Mouse (Mus musculus) limb, embryonic 13.5 days (tissue): ENCODE data around the gene Vmn2r39. TPM values are rescaled to one million over a fixed set of nuclear protein-coding genes. Genes with fewer than 3 reads are reported as not detected.
"Not testable (repeated sequence)": the region's sequence is repeated elsewhere in the genome, so short reads cannot be mapped to it uniquely, and the experiment has no call there.

Source experiments
- ATAC-seq: fragments of 200-750 bp; cut with Nextera tagmentation; 2 replicates; pipeline ENCODE4 v1.8.0; 2017; ENCODE audit warnings: low read depth, moderate number of reproducible peaks, moderate TSS enrichment; ENCODE audit not compliant: low FRiP score
- H3K27ac ChIP-seq: fragments of 300-500 bp; sonication (generic); 2 replicates; pipeline ENCODE4 v1.5.1; 2015; ENCODE audit warnings: inconsistent platforms, mild to moderate bottlenecking, moderate library complexity
- H3K27me3 ChIP-seq: fragments of 300-500 bp; sonication (generic); 2 replicates; pipeline ENCODE4 v1.6.1; 2015; ENCODE audit warnings: mild to moderate bottlenecking, inconsistent platforms
- H3K36me3 ChIP-seq: fragments of 300-500 bp; sonication (generic); 2 replicates; pipeline ENCODE4 v1.6.1; 2015; ENCODE audit warnings: inconsistent platforms, mild to moderate bottlenecking, moderate library complexity
- H3K4me1 ChIP-seq: fragments of 300-500 bp; sonication (generic); 2 replicates; pipeline ENCODE4 v1.6.1; 2015; ENCODE audit warnings: inconsistent platforms
- H3K4me2 ChIP-seq: fragments of 300-500 bp; sonication (generic); replicated peaks from 2 replicates; pipeline ENCODE4 v1.6.1; 2015; ENCODE audit warnings: inconsistent platforms, mild to moderate bottlenecking, moderate library complexity
- H3K4me3 ChIP-seq: fragments of 300-500 bp; sonication (generic); 2 replicates; pipeline ENCODE4 v1.5.1; 2015; ENCODE audit warnings: moderate library complexity, mild to moderate bottlenecking, inconsistent platforms
- H3K9ac ChIP-seq: fragments of 300-500 bp; sonication (generic); 2 replicates; pipeline ENCODE4 v1.6.1; 2015; ENCODE audit warnings: mild to moderate bottlenecking, inconsistent platforms
- H3K9me3 ChIP-seq: fragments of 300-500 bp; sonication (generic); 2 replicates; pipeline ENCODE4 v1.6.1; 2016; ENCODE audit warnings: inconsistent platforms
- WGBS: fragments of 180-500 bp; shearing (Covaris S2); methylation state at CpG from one replicate; pipeline ENCODE4 v1.1.7; 2015; 5-methylcytosine and 5-hydroxymethylcytosine counted together
- polyA plus RNA-seq: library from polyadenylated mRNA; unstranded; fragments of >200 nt; fragmentation: Nextera tagmentation; extraction: Ambion mirVana; gene quantifications from 2 replicates; pipeline ENCODE4 v1.2.1, GENCODE M21; 2015

The Vmn2r39 gene
- polyA plus RNA-seq: not detected in 2 replicates

GRCm38 (mm10) chr7:9030698-9031097 is at the start of gene Vmn2r39:
Gene Vmn2r39, minus strand, starts transcription at chr7:9030798.
- H3K9me3 ChIP-seq, H3K4me2 ChIP-seq, H3K9ac ChIP-seq, ATAC-seq, H3K4me3 ChIP-seq, H3K36me3 ChIP-seq, H3K27ac ChIP-seq, H3K27me3 ChIP-seq, H3K4me1 ChIP-seq: not testable (repeated sequence)

DNA sequence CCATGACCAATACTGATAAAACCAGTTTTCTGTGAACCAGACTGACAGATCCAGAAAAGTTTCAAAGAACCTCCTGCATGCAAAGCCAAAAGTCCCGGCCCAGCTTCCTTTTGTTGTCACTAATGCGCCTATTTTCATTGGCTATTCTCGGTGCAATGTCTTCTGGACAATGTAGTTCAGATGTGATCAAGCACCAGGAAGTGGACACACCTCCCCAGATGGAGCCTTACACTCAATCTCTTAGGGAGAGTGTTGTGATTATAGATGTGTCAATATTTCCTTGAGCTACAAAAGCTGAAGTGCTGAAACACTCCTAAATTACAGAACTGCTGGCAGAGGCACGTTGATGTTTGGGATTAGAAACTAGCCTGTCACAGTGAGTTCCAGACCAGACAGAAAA is 34.8 kb upstream of the Vmn2r39 start:
- H3K9me3 ChIP-seq: not testable (repeated sequence)

More for the DNA sequence above, 34.8 kb upstream of the Vmn2r39 start:
- not testable (repeated sequence) for H3K4me2 ChIP-seq, H3K4me3 ChIP-seq, H3K9ac ChIP-seq, H3K27me3 ChIP-seq, H3K4me1 ChIP-seq, H3K36me3 ChIP-seq, H3K27ac ChIP-seq, ATAC-seq
- 79% methylated on average over 4 of the region's 4 CpGs for WGBS

Other genes with a start within 250 kb of the Vmn2r39 start
- gene Vmn2r40, start 99.4 kb downstream of the Vmn2r39 start, polyA plus RNA-seq: not detected in 2 replicates
- gene Vmn2r38, start 67.1 kb upstream of the Vmn2r39 start, polyA plus RNA-seq: not detected in 2 replicates
- not detected in 2 replicates for gene Vmn2r37, start 192.9 kb upstream of the Vmn2r39 start, polyA plus RNA-seq